In genomic region chr12:90725107-90725506, GRCm38 (mm10) we compare ENCODE assay signal across 23 mouse cellular contexts. TPM values are rescaled to one million over a fixed set of nuclear protein-coding genes. Genes with fewer than 3 reads are reported as not detected.
A peak's percentile ranks its signal among the peaks of the same experiment; 100 is the strongest.
DNase-seq lines count a peak whose midpoint lies in the region; ATAC-seq and TF ChIP-seq lines count a peak whose summit lies in the region.
"Had no signal": no experiment of that assay in that cellular context is flagged by ENCODE, and none has a peak within 500 bp of the region (broad histone marks: within the 10 kb centered on the region; RNA-seq: fewer than 3 reads in every experiment).

No protein-coding gene starts in this region.

- 59% methylated on average over 8 of the region's 8 CpGs for WGBS in kidney, adult 2 months
- 78% methylated on average over 8 of the region's 8 CpGs for WGBS in kidney, embryonic 15.5 days
- WGBS in stomach, postnatal 0 days: 45% methylated on average over 8 of the region's 8 CpGs

- no peaks in the 10 kb centered on the region for H3K9me3 ChIP-seq in kidney, embryonic 15.5 days (replicated peaks)
- H3K9me3 ChIP-seq in stomach, postnatal 0 days (ENCODE audit: control insufficient read depth, low read length): no peaks in the 10 kb centered on the region
- H3K9me3 ChIP-seq: embryonic facial prominence, embryonic 13.5 days; forebrain, embryonic 10.5 days; heart, embryonic 15.5 days; hindbrain, embryonic 10.5 days had no signal

- H3K4me1 ChIP-seq in kidney, adult 2 months (ENCODE audit: control insufficient read depth, insufficient read depth, low read length): no peaks in the 10 kb centered on the region
- no peaks in the 10 kb centered on the region for H3K4me1 ChIP-seq in kidney, embryonic 15.5 days
- no peaks in the 10 kb centered on the region for H3K4me1 ChIP-seq in stomach, postnatal 0 days (replicated peaks; ENCODE audit: control insufficient read depth, insufficient read depth)
- H3K4me1 ChIP-seq: embryonic facial prominence, embryonic 13.5 days; heart, embryonic 15.5 days; hindbrain, embryonic 10.5 days had no signal

- H3K4me2 ChIP-seq in kidney, embryonic 15.5 days: no peak overlapping the region
- H3K4me2 ChIP-seq in stomach, postnatal 0 days (replicated peaks; ENCODE audit: low read depth): no peak overlapping the region
- H3K4me2 ChIP-seq: embryonic facial prominence, embryonic 13.5 days; heart, embryonic 11.5 days; heart, embryonic 15.5 days; hindbrain, embryonic 14.5 days had no signal

- H3K27me3 ChIP-seq in kidney, adult 2 months (replicated peaks; ENCODE audit: control insufficient read depth, insufficient read depth, low read length): no peaks in the 10 kb centered on the region
- H3K27me3 ChIP-seq in kidney, embryonic 15.5 days: no peaks in the 10 kb centered on the region
- H3K27me3 ChIP-seq in stomach, postnatal 0 days (ENCODE audit: control insufficient read depth, insufficient read depth, low read length): no peaks in the 10 kb centered on the region
- H3K27me3 ChIP-seq: embryonic facial prominence, embryonic 13.5 days; heart, embryonic 15.5 days had no signal

- peak; percentile 28 for DNase-seq in kidney, adult 2 months
- peak; percentile 29 for DNase-seq in urinary bladder, postnatal 14 days (ENCODE audit: low spot score)
- no peak for DNase-seq in urinary bladder, postnatal 25 days (ENCODE audit: low spot score)
- DNase-seq in stomach, postnatal 0 days (ENCODE audit: low spot score): no peak
- no peak for DNase-seq in frontal cortex, postnatal 14 days (ENCODE audit: low spot score in 2 of 2)
- DNase-seq in frontal cortex, postnatal 25 days (ENCODE audit: low spot score in 2 of 2): no peak
- DNase-seq: adrenal gland, adult 2 months; adrenal gland, postnatal 25 days; cerebellum, adult 11 months; cerebellum, adult 8-10 months; gastrocnemius, postnatal 10 days; heart, adult 2 months; heart, postnatal 14 days had no signal

- TF ChIP-seq CTCF in kidney, adult 2 months (conservative IDR thresholded peaks at IDR 0.05; ENCODE audit: insufficient read depth, insufficient read length, low read depth, low read length): no peak
- TF ChIP-seq CTCF in stomach, postnatal 0 days (IDR thresholded peaks at IDR 0.05; ENCODE audit: low read depth): no peak

- no peak for ATAC-seq in kidney, embryonic 15.5 days (replicated peaks; ENCODE audit: low FRiP score)
- ATAC-seq in stomach, postnatal 0 days (ENCODE audit: low FRiP score, low TSS enrichment): peak; percentile 59; the same call in 1 of the 2 replicates
- ATAC-seq: activated CD4-positive, CD25-positive, alpha-beta regulatory T cell, adult 4 months; forebrain, embryonic 14.5 days had no signal

- TF ChIP-seq POLR2A in kidney, adult 2 months (IDR thresholded peaks at IDR 0.05; ENCODE audit: low read depth, low read length): no peak

- H3K36me3 ChIP-seq in kidney, adult 2 months (ENCODE audit: control insufficient read depth, insufficient read depth, low read length): no peaks in the 10 kb centered on the region
- no peaks in the 10 kb centered on the region for H3K36me3 ChIP-seq in kidney, embryonic 15.5 days
- no peaks in the 10 kb centered on the region for H3K36me3 ChIP-seq in stomach, postnatal 0 days (ENCODE audit: control insufficient read depth, insufficient read depth, low read length)
- H3K36me3 ChIP-seq: embryonic facial prominence, embryonic 13.5 days; forebrain, embryonic 10.5 days; heart, embryonic 15.5 days; hindbrain, embryonic 10.5 days had no signal

- no peak overlapping the region for H3K9ac ChIP-seq in kidney, embryonic 15.5 days
- no peak overlapping the region for H3K9ac ChIP-seq in stomach, postnatal 0 days (ENCODE audit: low read length)
- H3K9ac ChIP-seq: embryonic facial prominence, embryonic 13.5 days; heart, embryonic 15.5 days; hindbrain, embryonic 14.5 days had no signal

- H3K27ac ChIP-seq in kidney, adult 2 months (ENCODE audit: insufficient read depth, low read depth, low read length): no peak overlapping the region
- no peak overlapping the region for H3K27ac ChIP-seq in kidney, embryonic 15.5 days
- H3K27ac ChIP-seq in stomach, postnatal 0 days (replicated peaks): no peak overlapping the region
- H3K27ac ChIP-seq: embryonic facial prominence, embryonic 13.5 days; forebrain, embryonic 10.5 days; heart, adult 2 months; heart, embryonic 15.5 days; hindbrain, embryonic 10.5 days; hindbrain, embryonic 14.5 days had no signal

- no peak overlapping the region for H3K4me3 ChIP-seq in kidney, adult 2 months (ENCODE audit: insufficient read depth, low read depth, low read length)
- H3K4me3 ChIP-seq in kidney, embryonic 15.5 days (replicated peaks): no peak overlapping the region
- H3K4me3 ChIP-seq in stomach, postnatal 0 days (ENCODE audit: low read depth, low read length): no peak overlapping the region
- H3K4me3 ChIP-seq: embryonic facial prominence, embryonic 13.5 days; erythroblast, embryonic 14.5 days; forebrain, embryonic 10.5 days; heart, adult 2 months; heart, embryonic 15.5 days; hindbrain, embryonic 10.5 days had no signal

- no peak for TF ChIP-seq EP300 in stomach, postnatal 0 days (optimal IDR thresholded peaks at IDR 0.05)

RNA-seq across cellular contexts. Expression of gene Dio2, which starts 13.1 kb away (rescaled TPM):
- polyA plus RNA-seq in kidney, adult 2 months (2012; rRNA removed): 0.38 and 0.58 TPM in 2 replicates
- polyA plus RNA-seq in kidney, embryonic 15.5 days (2015; fragmentation: Nextera tagmentation; extraction: Ambion mirVana): 0.06 and 0.08 TPM in 2 replicates
- 0.25 and 0.39 TPM in 2 replicates for polyA plus RNA-seq in stomach, postnatal 0 days (2015; fragmentation: Nextera tagmentation; extraction: Ambion mirVana)

Comparison
In these comparisons a context has a peak if more than half of its experiments do, and no peak if none do; other contexts are left out.
1. DNase-seq: peak in kidney, adult 2 months (single experiment) and urinary bladder, postnatal 14 days (single experiment); none in urinary bladder, postnatal 25 days (single experiment), stomach, postnatal 0 days (single experiment), frontal cortex, postnatal 14 days (0 of 2) and frontal cortex, postnatal 25 days (0 of 2).